In genomic region chr8:84980622-84981358, GRCm38 (mm10) we compare ENCODE assay signal across 9 mouse cellular contexts. TPM values are rescaled to one million over a fixed set of nuclear protein-coding genes. Genes with fewer than 3 reads are reported as not detected.
DNase-seq lines count a peak whose midpoint lies in the region; ATAC-seq and TF ChIP-seq lines count a peak whose summit lies in the region.
"Had no signal": no experiment of that assay in that cellular context is flagged by ENCODE, and none has a peak within 500 bp of the region (broad histone marks: within the 10 kb centered on the region; RNA-seq: fewer than 3 reads in every experiment).

No protein-coding gene starts in this region.

- no peak for ATAC-seq in CD4-positive, CD25-positive, alpha-beta regulatory T cell, adult 4 months

- TF ChIP-seq RAD21 in MEL (IDR thresholded peaks at IDR 0.05; ENCODE audit: low read depth, low read length): no peak

- H3K27ac ChIP-seq in MEL (ENCODE audit: control insufficient read depth, low read depth, low read length) (peak overlapping the region; percentile 99), macrophage (peak overlapping the region; percentile 92)
- H3K27ac ChIP-seq in embryonic facial prominence, embryonic 10.5 days (replicated peaks): peak overlapping the region; percentile 69
- no peak overlapping the region for H3K27ac ChIP-seq in testis, adult 2 months (ENCODE audit: control insufficient read depth, insufficient read depth, low read depth, low read length)

- no peaks in the 10 kb centered on the region for H3K27me3 ChIP-seq in MEL (ENCODE audit: control insufficient read depth in 1 of 2, insufficient read depth in 2 of 2, low read length in 2 of 2)
- H3K27me3 ChIP-seq in embryonic facial prominence, embryonic 10.5 days (replicated peaks; ENCODE audit: low read depth, poor library complexity, severe bottlenecking): peaks cover 62% of the 10 kb centered on the region
- no peaks in the 10 kb centered on the region; the same call in 1 of the 2 replicates for H3K27me3 ChIP-seq in testis, adult 2 months (ENCODE audit: control insufficient read depth, insufficient read depth, low read length)

- H3K9me3 ChIP-seq in MEL (replicated peaks; ENCODE audit: insufficient read depth, low read length): no peaks in the 10 kb centered on the region
- no peaks in the 10 kb centered on the region for H3K9me3 ChIP-seq in embryonic facial prominence, embryonic 10.5 days

- peak in 1 of 2 experiments; percentile 54; a peak in 2 of 4 replicates for TF ChIP-seq POLR2A in MEL (IDR thresholded peaks at IDR 0.05; ENCODE audit: control insufficient read depth in 1 of 2, insufficient read depth in 1 of 2, low read depth in 1 of 2, low read length in 2 of 2, poor library complexity in 1 of 2)
- no peak for TF ChIP-seq POLR2A in testis, adult 2 months (IDR thresholded peaks at IDR 0.05; ENCODE audit: control insufficient read depth, low read depth, low read length)

- DNase-seq in CD4-positive, CD25-positive, alpha-beta regulatory T cell, adult 2 months (ENCODE audit: low read depth, low spot score): peak; percentile 82
- DNase-seq in MEL (ENCODE audit: low read depth, low spot score): peak; percentile 91
- DNase-seq in embryonic facial prominence, embryonic 10.5 days (ENCODE audit: low spot score): peak; percentile 30
- DNase-seq in heart, postnatal 14 days: peak; percentile 83 to 85
- peak; percentile 88 to 94 for DNase-seq in kidney, postnatal 4 days

- peak; percentile 38 to 45; a peak in 3 of 4 replicates for TF ChIP-seq EP300 in MEL (IDR thresholded peaks at IDR 0.05; ENCODE audit: low read depth in 1 of 2, low read length in 2 of 2)

- TF ChIP-seq CTCF in MEL (IDR thresholded peaks at IDR 0.05 in 2 of 3, conservative IDR thresholded peaks at IDR 0.05 in 1 of 3; ENCODE audit: control insufficient read depth in 1 of 3, insufficient read depth in 1 of 3, low read depth in 2 of 3, low read length in 3 of 3, poor library complexity in 1 of 3, severe bottlenecking in 1 of 3): no peak
- no peak for TF ChIP-seq CTCF in testis, adult 2 months (IDR thresholded peaks at IDR 0.05; ENCODE audit: control insufficient read depth, insufficient read depth, insufficient replicate concordance, low read depth, low read length)

- H3K4me3 ChIP-seq in MEL (ENCODE audit: control insufficient read depth in 1 of 2, insufficient read depth in 1 of 2, low read depth in 2 of 2, low read length in 2 of 2) (peak overlapping the region; percentile 52 to 64), macrophage (ENCODE audit: inconsistent target) (peak overlapping the region; percentile 34)
- peak overlapping the region; percentile 73 for H3K4me3 ChIP-seq in embryonic facial prominence, embryonic 10.5 days
- peak overlapping the region; percentile 85 for H3K4me3 ChIP-seq in testis, adult 2 months (ENCODE audit: control insufficient read depth, low read depth, low read length)

- H3K4me1 ChIP-seq in MEL (ENCODE audit: control insufficient read depth in 1 of 2, insufficient read depth in 2 of 2, low read length in 2 of 2): peaks cover 11 to 55% of the 10 kb centered on the region in 2 experiments
- H3K4me1 ChIP-seq in embryonic facial prominence, embryonic 10.5 days: peaks cover 95% of the 10 kb centered on the region
- peaks cover 61% of the 10 kb centered on the region for H3K4me1 ChIP-seq in testis, adult 2 months (ENCODE audit: control insufficient read depth, insufficient read depth, low read length)

- H3K9ac ChIP-seq in MEL (ENCODE audit: control insufficient read depth, low read depth, low read length, poor library complexity, severe bottlenecking): peak overlapping the region; percentile 83

- H3K79me2 ChIP-seq in MEL (ENCODE audit: control insufficient read depth, insufficient read depth, low read length, poor library complexity) (peaks cover 28% of the 10 kb centered on the region), macrophage (ENCODE audit: inconsistent target) (peaks cover 18% of the 10 kb centered on the region)

- 28% methylated on average over 11 of the region's 11 CpGs for WGBS in embryonic facial prominence, embryonic 10.5 days
- WGBS in macrophage (ENCODE audit: missing documents): 29% methylated on average over 11 of the region's 11 CpGs

- peaks cover 0 to 42% of the 10 kb centered on the region in 2 experiments; a peak in 2 of 4 replicates for H3K36me3 ChIP-seq in MEL (ENCODE audit: control insufficient read depth in 1 of 2, insufficient read depth in 2 of 2, low read length in 2 of 2)
- no peaks in the 10 kb centered on the region for H3K36me3 ChIP-seq in embryonic facial prominence, embryonic 10.5 days (replicated peaks)
- no peaks in the 10 kb centered on the region for H3K36me3 ChIP-seq in macrophage (ENCODE audit: inconsistent target)
- H3K36me3 ChIP-seq in testis, adult 2 months (ENCODE audit: control insufficient read depth, insufficient read depth, low read length): no peaks in the 10 kb centered on the region

- intact Hi-C loops in heart, postnatal 14 days (cut with DNase I): no loop called here

RNA-seq across cellular contexts. Expression of gene Junb, which starts 2.3 kb away (rescaled TPM):
- polyA plus RNA-seq in CD4-positive, CD25-positive, alpha-beta regulatory T cell, adult 4 months (2017; shearing (Covaris generic)): 10 to 100 TPM; 18.9 to 29.4 TPM
- total RNA-seq in MEL (2012; rRNA removed): 49.6 and 72.7 TPM in 2 replicates
- polyA plus RNA-seq in MEL (2012; ENCODE audit: insufficient read depth in 1 of 2, insufficient read length in 2 of 2, low read depth in 1 of 2, low replicate concordance in 2 of 2, missing spikeins in 1 of 2) (10 to 100 TPM in 1 of 2 experiments, not detected in 1; 41.6 TPM), macrophage (2018) (26.1 to 86.4 TPM (median 61.3 TPM) in 3 replicates)
- 6.6 and 6.7 TPM in 2 replicates for polyA plus RNA-seq in embryonic facial prominence, embryonic 10.5 days (2016; fragmentation: Nextera tagmentation; extraction: Ambion mirVana)
- 10 to 100 TPM; 11.2 to 13.9 TPM for total RNA-seq in heart, postnatal 14 days (2021)
- 100 to 1,000 TPM in 24 of 26 experiments, 10 to 100 TPM in 2; 60.1 to 756 (median 302) TPM for total RNA-seq in macrophage (2018; cell fraction: chromatin; rRNA removed)
- 1,000 to 10,000 TPM in 5 of 26 experiments, 100 to 1,000 TPM in 19, 10 to 100 TPM in 2; 75.1 to 1,747 (median 592) TPM for total RNA-seq in macrophage (2018; cell fraction: cytosol; rRNA removed)
- total RNA-seq in macrophage (2018; cell fraction: nucleus; rRNA removed): 1,000 to 10,000 TPM in 7 of 26 experiments, 100 to 1,000 TPM in 18, 10 to 100 TPM in 1; 66.0 to 1,515 (median 743) TPM
- 5.7 and 9.3 TPM in 2 replicates for polyA plus RNA-seq in testis, adult 2 months (2012; rRNA removed)

RNA-seq across cellular contexts. Expression of gene Hook2, which starts 9.6 kb away (rescaled TPM):
- polyA plus RNA-seq in CD4-positive, CD25-positive, alpha-beta regulatory T cell, adult 4 months (2017; shearing (Covaris generic)): 1 to 10 TPM; 4.2 to 5.6 TPM
- total RNA-seq in MEL (2012; rRNA removed): 10.5 and 11.5 TPM in 2 replicates
- polyA plus RNA-seq in MEL (2012; ENCODE audit: insufficient read depth in 1 of 2, insufficient read length in 2 of 2, low read depth in 1 of 2, low replicate concordance in 2 of 2, missing spikeins in 1 of 2) (10 to 100 TPM in 1 of 2 experiments, not detected in 1; 17.5 TPM), macrophage (2018) (4.9 to 10.9 TPM (median 6.1 TPM) in 3 replicates)
- polyA plus RNA-seq in embryonic facial prominence, embryonic 10.5 days (2016; fragmentation: Nextera tagmentation; extraction: Ambion mirVana): 19.5 and 20.0 TPM in 2 replicates
- total RNA-seq in heart, postnatal 14 days (2021): 1 to 10 TPM; 1.6 to 2.0 TPM
- total RNA-seq in macrophage (2018; cell fraction: chromatin; rRNA removed): 10 to 100 TPM; 31.8 to 96.7 (median 63.1) TPM
- 10 to 100 TPM in 9 of 26 experiments, 1 to 10 TPM in 17; 6.0 to 14.1 (median 8.5) TPM for total RNA-seq in macrophage (2018; cell fraction: cytosol; rRNA removed)
- 10 to 100 TPM in 25 of 26 experiments, 1 to 10 TPM in 1; 9.9 to 41.4 (median 24.7) TPM for total RNA-seq in macrophage (2018; cell fraction: nucleus; rRNA removed)
- 55.4 and 62.0 TPM in 2 replicates for polyA plus RNA-seq in testis, adult 2 months (2012; rRNA removed)

RNA-seq across cellular contexts. Expression of gene Rnaseh2a, which starts 11.2 kb away (rescaled TPM):
- polyA plus RNA-seq in CD4-positive, CD25-positive, alpha-beta regulatory T cell, adult 4 months (2017; shearing (Covaris generic)): 100 to 1,000 TPM in 1 of 2 experiments, 10 to 100 TPM in 1; 78.9 to 109 TPM
- total RNA-seq in MEL (2012; rRNA removed): 105 TPM in 2 replicates
- polyA plus RNA-seq in MEL (2012; ENCODE audit: insufficient read depth in 1 of 2, insufficient read length in 2 of 2, low read depth in 1 of 2, low replicate concordance in 2 of 2, missing spikeins in 1 of 2) (100 to 1,000 TPM in 1 of 2 experiments, not detected in 1; 109 TPM), macrophage (2018) (15.9 to 39.3 TPM (median 26.2 TPM) in 3 replicates)
- 147 and 148 TPM in 2 replicates for polyA plus RNA-seq in embryonic facial prominence, embryonic 10.5 days (2016; fragmentation: Nextera tagmentation; extraction: Ambion mirVana)
- 10 to 100 TPM; 39.7 to 50.7 TPM for total RNA-seq in heart, postnatal 14 days (2021)
- 10 to 100 TPM in 19 of 26 experiments, 1 to 10 TPM in 7; 3.0 to 44.7 (median 19.1) TPM for total RNA-seq in macrophage (2018; cell fraction: chromatin; rRNA removed)
- 10 to 100 TPM; 26.6 to 53.3 (median 36.5) TPM for total RNA-seq in macrophage (2018; cell fraction: cytosol; rRNA removed)
- 10 to 100 TPM in 24 of 26 experiments, 1 to 10 TPM in 2; 8.9 to 49.5 (median 24.1) TPM for total RNA-seq in macrophage (2018; cell fraction: nucleus; rRNA removed)
- polyA plus RNA-seq in testis, adult 2 months (2012; rRNA removed): 1,424 and 1,585 TPM in 2 replicates

RNA-seq across cellular contexts. Expression of gene Prdx2, which starts 11.4 kb away (rescaled TPM):
- polyA plus RNA-seq in CD4-positive, CD25-positive, alpha-beta regulatory T cell, adult 4 months (2017; shearing (Covaris generic)): 100 to 1,000 TPM; 213 to 298 TPM
- 502 and 643 TPM in 2 replicates for total RNA-seq in MEL (2012; rRNA removed)
- 100 to 1,000 TPM; 679 to 773 TPM for polyA plus RNA-seq in MEL (2012; ENCODE audit: insufficient read depth in 1 of 2, insufficient read length in 2 of 2, low read depth in 1 of 2, low replicate concordance in 2 of 2, missing spikeins in 1 of 2)
- polyA plus RNA-seq in embryonic facial prominence, embryonic 10.5 days (2016; fragmentation: Nextera tagmentation; extraction: Ambion mirVana): 1,193 and 1,272 TPM in 2 replicates
- total RNA-seq in heart, postnatal 14 days (2021): 100 to 1,000 TPM; 627 to 727 TPM
- 10 to 100 TPM in 17 of 26 experiments, 1 to 10 TPM in 9; 2.5 to 77.4 (median 20.3) TPM for total RNA-seq in macrophage (2018; cell fraction: chromatin; rRNA removed)
- total RNA-seq in macrophage (2018; cell fraction: cytosol; rRNA removed): 100 to 1,000 TPM; 154 to 304 (median 217) TPM
- total RNA-seq in macrophage (2018; cell fraction: nucleus; rRNA removed): 100 to 1,000 TPM in 6 of 26 experiments, 10 to 100 TPM in 20; 17.7 to 152 (median 72.0) TPM
- 77.7 to 148 TPM (median 146 TPM) in 3 replicates for polyA plus RNA-seq in macrophage (2018)
- polyA plus RNA-seq in testis, adult 2 months (2012; rRNA removed): 59.6 and 68.5 TPM in 2 replicates

RNA-seq across cellular contexts. Expression of gene Gm49661, which starts 11.6 kb away (rescaled TPM):
- polyA plus RNA-seq in CD4-positive, CD25-positive, alpha-beta regulatory T cell, adult 4 months (2017; shearing (Covaris generic)): not detected
- total RNA-seq in MEL (2012; rRNA removed): 3.9 and 4.7 TPM in 2 replicates
- polyA plus RNA-seq in MEL (2012; ENCODE audit: insufficient read depth in 1 of 2, insufficient read length in 2 of 2, low read depth in 1 of 2, low replicate concordance in 2 of 2, missing spikeins in 1 of 2): not detected
- not detected in 2 replicates for polyA plus RNA-seq in embryonic facial prominence, embryonic 10.5 days (2016; fragmentation: Nextera tagmentation; extraction: Ambion mirVana)
- 1 to 10 TPM; 1.1 to 2.7 TPM for total RNA-seq in heart, postnatal 14 days (2021)
- not detected for total RNA-seq in macrophage (2018; cell fraction: chromatin; rRNA removed)
- total RNA-seq in macrophage (2018; cell fraction: cytosol; rRNA removed): not detected
- not detected for total RNA-seq in macrophage (2018; cell fraction: nucleus; rRNA removed)
- not detected in 3 replicates for polyA plus RNA-seq in macrophage (2018)
- 477 and 542 TPM in 2 replicates for polyA plus RNA-seq in testis, adult 2 months (2012; rRNA removed)
- total RNA-seq: layer of hippocampus, adult 8-10 months had no signal

Comparison
In these comparisons a context has a peak if more than half of its experiments do, and no peak if none do; other contexts are left out.
1. DNase-seq: peak in every context shown above with its lines; median percentile 91 in MEL; 91 in kidney, postnatal 4 days; 84 in heart, postnatal 14 days; 82 in CD4-positive, CD25-positive, alpha-beta regulatory T cell, adult 2 months; 30 in embryonic facial prominence, embryonic 10.5 days.
2. H3K4me3 ChIP-seq: peak in every context shown above with its lines; median percentile 85 in testis, adult 2 months; 73 in embryonic facial prominence, embryonic 10.5 days; 58 in MEL; 34 in macrophage.